Mouse (Mus musculus) mouse trophoblast stem cell (cell line): Measurements from ENCODE around the gene Scd2.
"Not testable (repeated sequence)": the region's sequence is repeated elsewhere in the genome, so short reads cannot be mapped to it uniquely, and the experiment has no call there.

Experiments used
- in situ Hi-C, 2 experiments: fragments of 300-500 bp; cut with MseI, MboI; formaldehyde crosslinking; loops; 2 replicates in 1 of 2; 3 replicates in 1 of 2; pipeline ENCODE4 v1.15.1; 2025

Scd2 gene

GRCm38 (mm10) chr19:44292941-44293768, at the start of gene Scd2:
Gene Scd2 (plus strand): TSS chr19:44293674.
- in situ Hi-C loops, result no loop called here

GRCm38 (mm10) chr19:44245761-44246171, 47.7 kb upstream of the Scd2 start:
- in situ Hi-C loops, result loop anchor here in 1 of 2 experiments (5.0 kb wide), 1 partner anchor 52 kb away; no protein-coding TSS in a partner anchor

GRCm38 (mm10) chr19:44246341-44246911, 47.0 kb upstream of the Scd2 start:
- in situ Hi-C loops, result loop anchor here in 1 of 2 experiments (5.0 kb wide), 1 partner anchor 51 kb away; no protein-coding TSS in a partner anchor

GRCm38 (mm10) chr19:44247281-44248080, 46.0 kb upstream of the Scd2 start:
- in situ Hi-C loops, result loop anchor here in 1 of 2 experiments (5.0 kb wide), 1 partner anchor 50 kb away; no protein-coding TSS in a partner anchor

GRCm38 (mm10) chr19:44248081-44248853, 45.2 kb upstream of the Scd2 start:
- in situ Hi-C loops, result loop anchor here in 1 of 2 experiments (5.0 kb wide), 1 partner anchor 49 kb away; no protein-coding TSS in a partner anchor

- in situ Hi-C loops, result loop anchor here in 1 of 2 experiments (5.0 kb wide), 1 partner anchor 48 kb away; no protein-coding TSS in a partner anchor
Observed at GRCm38 (mm10) chr19:44248854-44249351, 44.6 kb upstream of the Scd2 start.

- in situ Hi-C loops, result not testable (repeated sequence)
Observed at GRCm38 (mm10) chr19:44251138-44251537, 42.3 kb upstream of the Scd2 start.

GRCm38 (mm10) chr19:44251936-44252558, 41.4 kb upstream of the Scd2 start:
- in situ Hi-C loops, result no loop called here

- in situ Hi-C loops, result not testable (repeated sequence)
Observed at GRCm38 (mm10) chr19:44254106-44254505, 39.4 kb upstream of the Scd2 start.

GRCm38 (mm10) chr19:44257377-44257966, 36.0 kb upstream of the Scd2 start:
- in situ Hi-C loops, result loop anchor here in 1 of 2 experiments (5.0 kb wide), 1 partner anchor 40 kb away; no protein-coding TSS in a partner anchor

- in situ Hi-C loops, result loop anchor here in 1 of 2 experiments (5.0 kb wide), 1 partner anchor 38 kb away; no protein-coding TSS in a partner anchor
Observed at GRCm38 (mm10) chr19:44259484-44259883, 34.0 kb upstream of the Scd2 start.

- in situ Hi-C loops, result no loop called here
Observed at GRCm38 (mm10) chr19:44260487-44260886, 33.0 kb upstream of the Scd2 start.

- in situ Hi-C loops, result no loop called here
Observed at GRCm38 (mm10) chr19:44261774-44262173, 31.7 kb upstream of the Scd2 start.

- in situ Hi-C loops, result no loop called here
Observed at GRCm38 (mm10) chr19:44263581-44263980, 29.9 kb upstream of the Scd2 start.

GRCm38 (mm10) chr19:44264226-44264625, 29.2 kb upstream of the Scd2 start:
- in situ Hi-C loops, result no loop called here

GRCm38 (mm10) chr19:44265300-44265699, 28.2 kb upstream of the Scd2 start:
- in situ Hi-C loops, result no loop called here

GRCm38 (mm10) chr19:44265911-44266337, 27.6 kb upstream of the Scd2 start:
- in situ Hi-C loops, result no loop called here

- in situ Hi-C loops, result no loop called here
Observed at GRCm38 (mm10) chr19:44266458-44266823, 27.0 kb upstream of the Scd2 start.

- in situ Hi-C loops, result no loop called here
Observed at GRCm38 (mm10) chr19:44266824-44267498, 26.5 kb upstream of the Scd2 start.
